Comparison of ENCODE assay signal across 22 mouse cellular contexts in the genomic region with DNA sequence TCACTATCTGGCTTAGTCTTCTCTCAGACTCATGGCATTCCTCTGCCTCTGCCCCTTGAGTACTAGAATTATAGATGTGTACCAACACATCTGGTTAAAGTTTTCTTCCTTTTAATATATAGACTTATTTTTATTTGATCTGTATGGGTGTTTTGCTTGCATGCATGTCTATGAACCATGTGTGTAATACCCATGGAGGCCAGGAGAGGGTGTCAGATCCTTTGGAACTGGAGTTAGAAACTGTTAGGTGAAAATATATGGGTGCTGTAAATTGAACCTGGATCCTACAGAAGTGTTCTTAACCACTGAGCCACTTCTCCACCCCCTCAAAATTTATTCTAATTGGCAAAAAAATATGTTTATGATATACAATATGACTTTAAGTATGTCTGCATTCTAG.
DNase-seq lines count a peak whose midpoint lies in the region; ATAC-seq and TF ChIP-seq lines count a peak whose summit lies in the region.
"Had no signal": no experiment of that assay in that cellular context is flagged by ENCODE, and none has a peak within 500 bp of the region (broad histone marks: within the 10 kb centered on the region; RNA-seq: fewer than 3 reads in every experiment).

No protein-coding gene starts in this region.

- in situ Hi-C loops in Patski (cut with MboI; ENCODE audit: low pct_unique_long_range_greater_than_20kb): no loop called here

- no peak overlapping the region for H3K9ac ChIP-seq in liver, postnatal 0 days (replicated peaks)
- H3K9ac ChIP-seq in liver, embryonic 11.5 days (ENCODE audit: low read depth, low read length): no peak overlapping the region
- H3K9ac ChIP-seq in midbrain, embryonic 15.5 days: no peak overlapping the region
- H3K9ac ChIP-seq: heart, embryonic 13.5 days; hindbrain, embryonic 12.5 days; limb, embryonic 12.5 days; liver, embryonic 14.5 days; neural tube, embryonic 15.5 days; stomach, embryonic 15.5 days had no signal

- no peak for ATAC-seq in liver, postnatal 0 days
- ATAC-seq in liver, embryonic 11.5 days (replicated peaks; ENCODE audit: low FRiP score): no peak
- no peak for ATAC-seq in Patski
- ATAC-seq in midbrain, embryonic 15.5 days (replicated peaks): no peak
- ATAC-seq: forebrain, embryonic 14.5 days had no signal

- H3K27me3 ChIP-seq in liver, postnatal 0 days (ENCODE audit: insufficient read depth, low read length): no peaks in the 10 kb centered on the region
- no peaks in the 10 kb centered on the region for H3K27me3 ChIP-seq in liver, embryonic 11.5 days (replicated peaks; ENCODE audit: control insufficient read depth, insufficient read depth, low read length)
- H3K27me3 ChIP-seq in Patski: peaks cover 40% of the 10 kb centered on the region
- no peaks in the 10 kb centered on the region for H3K27me3 ChIP-seq in midbrain, embryonic 15.5 days (replicated peaks)
- H3K27me3 ChIP-seq: heart, embryonic 13.5 days; neural tube, embryonic 15.5 days; stomach, embryonic 15.5 days had no signal

- no peaks in the 10 kb centered on the region for H3K9me3 ChIP-seq in liver, postnatal 0 days (ENCODE audit: low read length)
- no peaks in the 10 kb centered on the region for H3K9me3 ChIP-seq in liver, embryonic 11.5 days (ENCODE audit: control insufficient read depth, low read length)
- H3K9me3 ChIP-seq in midbrain, embryonic 15.5 days: no peaks in the 10 kb centered on the region
- H3K9me3 ChIP-seq: heart, embryonic 13.5 days; hindbrain, embryonic 12.5 days; limb, embryonic 12.5 days; neural tube, embryonic 15.5 days; stomach, embryonic 15.5 days had no signal

- no peak overlapping the region for H3K27ac ChIP-seq in liver, postnatal 0 days (ENCODE audit: low read depth)
- no peak overlapping the region for H3K27ac ChIP-seq in liver, embryonic 11.5 days (ENCODE audit: low read depth, low read length)
- no peak overlapping the region for H3K27ac ChIP-seq in midbrain, embryonic 15.5 days
- H3K27ac ChIP-seq: heart, embryonic 13.5 days; hindbrain, embryonic 12.5 days; limb, embryonic 12.5 days; liver, embryonic 14.5 days; neural tube, embryonic 15.5 days; stomach, embryonic 15.5 days had no signal

- CTCF ChIA-PET in Patski (lab: Charles Lee): no interaction called here

- peak; percentile 32; the same call in 1 of the 2 replicates for TF ChIP-seq CTCF in liver, postnatal 0 days (IDR thresholded peaks at IDR 0.05; ENCODE audit: low read depth)
- peak; percentile 38 for TF ChIP-seq CTCF in Patski (IDR thresholded peaks at IDR 0.05)

- H3K4me3 ChIP-seq in liver, postnatal 0 days (ENCODE audit: low read depth, low read length): no peak overlapping the region
- no peak overlapping the region for H3K4me3 ChIP-seq in liver, embryonic 11.5 days (ENCODE audit: low read depth, low read length)
- no peak overlapping the region for H3K4me3 ChIP-seq in midbrain, embryonic 15.5 days
- H3K4me3 ChIP-seq: heart, embryonic 13.5 days; hindbrain, embryonic 12.5 days; limb, embryonic 12.5 days; neural tube, embryonic 15.5 days; stomach, embryonic 15.5 days had no signal

- H3K4me1 ChIP-seq in liver, postnatal 0 days (ENCODE audit: insufficient read depth): no peaks in the 10 kb centered on the region
- peaks cover 7% of the 10 kb centered on the region; the same call in 1 of the 2 replicates for H3K4me1 ChIP-seq in liver, embryonic 11.5 days (replicated peaks; ENCODE audit: control insufficient read depth, insufficient read depth, low read length)
- no peaks in the 10 kb centered on the region for H3K4me1 ChIP-seq in midbrain, embryonic 15.5 days
- H3K4me1 ChIP-seq: hindbrain, embryonic 12.5 days; limb, embryonic 12.5 days; neural tube, embryonic 15.5 days; stomach, embryonic 15.5 days had no signal

- H3K4me2 ChIP-seq in liver, postnatal 0 days (ENCODE audit: low read depth, low read length): no peak overlapping the region
- no peak overlapping the region for H3K4me2 ChIP-seq in liver, embryonic 11.5 days
- H3K4me2 ChIP-seq in midbrain, embryonic 15.5 days: no peak overlapping the region
- H3K4me2 ChIP-seq: heart, embryonic 13.5 days; hindbrain, embryonic 12.5 days; limb, embryonic 12.5 days; midbrain, embryonic 11.5 days; neural tube, embryonic 15.5 days; stomach, embryonic 15.5 days had no signal

- H3K36me3 ChIP-seq in liver, postnatal 0 days (replicated peaks; ENCODE audit: insufficient read depth, low read length): no peaks in the 10 kb centered on the region
- H3K36me3 ChIP-seq in liver, embryonic 11.5 days (ENCODE audit: control insufficient read depth, insufficient read depth, low read length): no peaks in the 10 kb centered on the region
- H3K36me3 ChIP-seq in midbrain, embryonic 15.5 days (replicated peaks): no peaks in the 10 kb centered on the region
- H3K36me3 ChIP-seq: heart, embryonic 13.5 days; hindbrain, embryonic 12.5 days; limb, embryonic 12.5 days; neural tube, embryonic 15.5 days; stomach, embryonic 15.5 days had no signal

- POLR2A ChIA-PET in Patski (lab: Charles Lee): no interaction called here

- DNase-seq in liver, postnatal 0 days: peak; percentile 12
- no peak for DNase-seq in liver, embryonic 11.5 days (ENCODE audit: low spot score)
- DNase-seq in A20 (ENCODE audit: low read depth, low spot score) (peak; percentile 5), Patski (ENCODE audit: low read depth, low spot score) (no peak)
- peak; percentile 7 to 25 for DNase-seq in B cell, adult 2 months
- DNase-seq in testis, postnatal 14 days (ENCODE audit: low spot score): no peak
- DNase-seq: adrenal gland, postnatal 25 days; cerebellum, adult 9-10 months; gastrocnemius, postnatal 25 days; heart, adult 18-20 months; kidney, adult 2 months; kidney, postnatal 10 days; thymus, postnatal 25 days had no signal

- TF ChIP-seq EP300 in liver, postnatal 0 days (IDR thresholded peaks at IDR 0.05; ENCODE audit: low read depth): no peak

Comparison
In these comparisons a context has a peak if more than half of its experiments do, and no peak if none do; other contexts are left out.
1. DNase-seq: peak in liver, postnatal 0 days (single experiment), A20 (single experiment) and B cell, adult 2 months (2 of 2); none in liver, embryonic 11.5 days (single experiment), Patski (single experiment) and testis, postnatal 14 days (single experiment).